Mouse (Mus musculus) frontal cortex, adult 2 months (tissue): ENCODE results near the gene Knl1. TPM values are rescaled to one million over a fixed set of nuclear protein-coding genes. Genes with fewer than 3 reads are reported as not detected.
A peak's percentile ranks its signal among the peaks of the same experiment; 100 is the strongest.
"Not testable (repeated sequence)": the region's sequence is repeated elsewhere in the genome, so short reads cannot be mapped to it uniquely, and the experiment has no call there.

Experiments used
- DNase-seq, 2 experiments: peaks; one replicate each; pipeline ENCODE4 v3.0.0; 2022; ENCODE audit warnings: low spot score in 1 of 2; ENCODE audit errors: extremely low spot score in 1 of 2
- polyA plus RNA-seq: library from polyadenylated mRNA; depleted of rRNA; stranded (reverse); fragments of >200 nt; gene quantifications from 2 replicates; pipeline ENCODE4 v1.2.3, GENCODE M21; 2012; rRNA removed

Knl1 gene
- polyA plus RNA-seq, result 0.04 and 0.06 TPM in 2 replicates

DNA sequence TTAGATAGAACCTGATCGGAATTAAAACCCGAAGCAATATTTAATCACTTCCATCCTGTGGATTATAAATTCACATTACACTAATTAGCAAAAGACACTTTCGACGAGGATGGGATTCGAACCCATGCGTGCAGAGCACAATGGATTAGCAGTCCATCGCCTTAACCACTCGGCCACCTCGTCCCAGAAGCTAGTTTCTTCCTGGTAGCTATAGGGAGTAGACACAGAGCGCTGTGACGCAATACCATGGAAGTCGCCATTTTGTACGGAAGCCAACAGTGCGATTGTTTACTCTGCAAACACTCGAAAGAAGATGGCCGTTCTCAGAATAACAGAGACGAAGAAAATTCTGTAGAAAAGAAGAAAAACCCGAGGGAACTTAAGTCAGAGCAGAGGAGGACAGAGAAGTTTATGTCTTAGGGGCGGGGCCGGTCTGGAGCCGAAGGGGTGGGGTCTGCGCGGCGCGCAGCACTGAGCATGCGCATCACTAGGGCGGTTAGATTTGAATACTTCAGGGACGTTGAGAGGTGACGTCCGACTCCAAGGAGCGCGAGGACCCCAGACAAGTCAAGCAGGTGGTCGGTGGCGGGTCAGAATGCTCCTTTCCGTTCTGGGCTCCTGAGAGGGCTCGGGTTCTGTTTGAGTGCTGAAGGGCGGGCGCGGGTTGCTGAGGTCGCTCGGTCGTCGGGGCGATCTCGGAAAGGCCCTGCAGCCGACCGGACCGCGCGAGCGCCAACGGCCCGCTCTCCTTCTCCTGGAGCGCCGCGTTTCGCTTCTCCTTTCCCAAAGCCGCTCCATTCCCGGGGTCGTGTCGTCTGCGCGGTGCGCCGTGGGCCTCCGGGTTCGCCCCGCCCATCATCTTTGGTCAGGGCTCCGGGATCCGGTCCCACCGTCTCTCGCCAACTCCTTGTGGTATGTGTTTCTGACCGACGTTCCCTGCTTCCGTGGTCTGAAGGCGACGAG lies at the start of gene Knl1:
TSS of gene Knl1 (plus strand) at position 471 of the 963 bp plus-strand sequence.
- peak; percentile 89 to 100 for DNase-seq

DNA sequence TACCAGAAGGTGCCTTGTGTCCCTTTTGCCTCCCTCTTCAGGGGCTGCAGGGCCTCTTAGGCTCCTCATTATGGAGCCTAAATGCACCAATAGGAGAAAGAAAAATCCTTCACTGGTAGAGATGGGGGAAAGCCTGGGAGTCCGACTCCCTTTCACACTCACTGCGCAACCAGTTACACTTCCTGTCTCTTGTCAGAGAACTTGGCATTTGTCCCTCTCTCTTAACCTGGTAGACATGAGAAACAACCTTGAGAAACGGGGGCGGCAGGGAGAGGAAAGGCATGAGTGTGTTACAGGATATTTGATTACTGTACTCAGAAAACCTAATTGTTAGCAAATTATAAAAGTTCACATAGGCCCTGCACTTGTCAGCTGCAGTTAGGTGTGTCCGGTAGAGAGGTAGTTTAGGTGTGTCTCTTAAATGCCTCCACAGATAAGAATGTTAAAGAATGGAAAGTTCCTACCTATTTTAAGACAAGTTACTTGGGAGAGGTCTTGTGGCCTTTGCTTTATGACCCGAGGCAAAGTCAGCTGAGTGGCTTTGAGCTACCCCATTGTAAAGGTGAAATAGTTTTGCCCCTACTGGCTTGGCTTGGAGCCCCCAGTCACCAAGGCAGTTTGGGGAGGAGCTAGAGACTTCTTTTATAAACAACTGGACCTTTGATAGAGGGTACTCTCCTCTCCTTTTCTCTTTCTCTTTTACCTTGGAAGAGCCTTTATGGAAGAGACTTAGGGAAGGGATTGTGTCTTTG lies 48.6 kb upstream of the Knl1 start:
- no peak for DNase-seq

DNA sequence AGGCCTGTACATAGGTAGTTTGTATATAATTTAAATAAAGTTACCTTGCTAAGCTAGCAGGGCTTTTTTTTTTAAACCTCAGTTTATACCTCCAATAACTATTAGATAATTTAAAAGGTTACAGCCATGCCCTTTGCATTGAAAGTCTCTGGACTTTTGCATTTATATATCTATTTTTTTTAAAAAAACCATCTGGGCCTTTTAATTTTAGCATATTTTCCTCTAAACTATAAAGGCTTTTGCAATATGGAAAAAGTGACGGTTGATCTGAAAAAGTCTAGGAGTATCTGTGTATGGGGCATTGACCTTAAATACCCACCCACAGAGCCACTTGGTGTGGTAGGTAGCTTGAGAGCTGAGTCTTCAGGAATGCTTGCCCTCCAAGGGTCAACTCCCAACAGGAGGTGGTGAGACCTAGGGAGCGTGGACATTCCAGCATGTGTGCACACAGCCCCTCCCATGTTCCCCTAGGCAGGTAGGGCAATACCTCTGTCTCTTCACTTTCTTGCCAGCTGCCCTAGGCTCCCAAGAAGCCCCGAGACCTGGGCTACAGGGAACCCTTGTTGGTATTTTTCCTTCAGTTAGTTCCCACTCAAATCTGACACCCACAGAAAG lies 47.8 kb upstream of the Knl1 start:
- no peak for DNase-seq

DNA sequence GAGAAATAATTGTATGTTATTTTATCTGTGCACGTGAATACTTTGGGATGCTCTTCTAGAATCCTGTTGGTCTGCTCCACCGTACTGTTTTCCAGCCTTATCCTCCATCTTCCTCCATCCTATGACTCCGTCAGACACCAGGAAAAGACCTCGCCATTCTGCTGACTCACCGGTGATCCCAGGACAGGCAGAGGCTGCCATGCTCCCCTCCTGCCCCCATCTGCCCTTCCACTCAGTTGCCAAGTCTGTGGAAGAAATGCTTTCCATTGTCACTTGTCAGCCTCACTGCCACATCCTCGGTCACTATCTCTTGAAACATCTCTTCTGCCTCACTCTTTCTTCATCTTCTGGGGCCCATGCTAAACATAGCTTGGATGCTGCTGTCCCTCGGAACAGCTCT lies 40.0 kb upstream of the Knl1 start:
- DNase-seq, result no peak

DNA sequence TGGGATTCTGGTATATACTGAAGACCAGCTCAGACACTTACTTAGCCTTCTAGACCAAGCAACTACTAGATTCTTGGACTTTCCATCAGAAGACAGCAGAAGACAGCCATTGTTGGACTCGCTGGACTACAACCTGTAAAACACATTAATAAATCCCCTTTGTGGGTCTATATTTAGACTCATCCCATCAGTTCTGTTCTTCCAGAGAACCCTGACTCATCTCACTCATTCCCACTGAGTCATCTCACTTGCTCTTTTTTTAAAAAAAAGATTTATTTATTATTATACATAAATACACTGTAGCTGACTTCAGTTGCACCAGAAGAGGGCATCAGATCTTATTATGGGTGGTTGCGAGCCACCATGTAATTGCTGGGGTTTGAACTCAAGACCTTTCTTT lies 37.5 kb upstream of the Knl1 start:
- DNase-seq, result no peak

DNA sequence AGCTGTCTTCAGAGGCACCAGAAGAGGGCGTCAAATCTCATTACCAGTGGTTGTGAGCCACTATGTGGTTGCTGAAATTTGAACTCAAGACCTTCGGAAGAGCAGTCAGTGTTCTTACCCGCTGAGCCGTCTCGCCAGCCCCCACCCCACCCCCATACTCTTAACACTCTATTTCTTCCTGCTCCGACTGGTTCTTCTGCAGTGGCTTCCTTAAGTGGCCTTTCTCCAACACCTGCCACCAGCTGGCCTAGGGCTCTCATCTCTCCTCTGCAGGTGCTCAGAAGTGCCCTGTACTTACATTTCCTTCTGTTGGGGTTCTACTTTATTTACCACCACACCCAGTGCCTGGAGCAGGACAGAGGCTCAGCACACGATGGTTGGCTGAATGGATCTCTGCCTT lies 31.9 kb upstream of the Knl1 start:
- DNase-seq, result no peak

DNA sequence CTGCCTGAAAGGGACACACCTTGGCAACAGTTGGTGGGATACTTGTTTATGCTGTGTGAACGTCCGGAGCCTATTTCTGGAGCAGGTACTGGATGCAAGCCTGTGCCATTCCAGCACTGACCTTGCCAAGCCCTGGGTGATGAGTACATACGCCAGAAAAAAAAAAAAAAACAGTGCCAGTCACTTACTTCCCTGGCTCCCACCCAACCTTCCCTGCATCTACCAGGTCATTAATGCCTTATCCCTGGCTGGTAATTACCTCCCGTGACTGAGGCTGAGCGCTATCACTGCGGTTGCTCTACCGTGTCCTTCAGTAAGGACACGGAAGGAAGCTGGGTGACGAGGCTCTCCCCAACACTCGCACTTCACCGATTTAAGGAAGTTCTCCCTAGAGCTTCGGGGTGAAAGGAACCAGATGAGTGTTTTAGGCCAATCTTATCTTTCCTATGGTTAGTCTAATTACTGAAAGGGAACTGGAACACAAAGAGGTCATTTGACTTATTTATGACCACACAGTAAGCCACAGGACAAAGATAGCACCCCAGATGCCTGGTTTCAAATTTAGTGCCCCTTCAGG lies 31.2 kb upstream of the Knl1 start:
- DNase-seq, result no peak

DNA sequence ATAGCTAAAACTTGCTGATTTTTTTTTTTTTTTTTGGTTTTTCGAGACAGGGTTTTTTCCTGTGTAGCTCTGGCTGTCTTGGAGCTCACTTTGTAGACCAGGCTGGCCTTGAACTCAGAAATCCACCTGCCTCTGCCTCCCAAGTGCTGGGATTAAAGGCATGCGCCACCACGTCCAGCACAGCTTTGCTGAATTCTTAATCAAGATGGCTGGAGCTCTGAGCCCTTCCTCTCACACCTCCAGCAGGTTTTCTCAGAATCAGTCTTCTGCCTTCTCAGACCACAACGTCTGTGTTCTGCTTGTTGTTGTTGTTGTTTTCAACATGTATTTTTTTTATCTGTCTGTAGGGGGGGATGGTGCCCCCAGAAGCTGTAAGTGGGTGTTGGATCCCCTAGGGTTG lies 30.6 kb upstream of the Knl1 start:
- not testable (repeated sequence) for DNase-seq

DNA sequence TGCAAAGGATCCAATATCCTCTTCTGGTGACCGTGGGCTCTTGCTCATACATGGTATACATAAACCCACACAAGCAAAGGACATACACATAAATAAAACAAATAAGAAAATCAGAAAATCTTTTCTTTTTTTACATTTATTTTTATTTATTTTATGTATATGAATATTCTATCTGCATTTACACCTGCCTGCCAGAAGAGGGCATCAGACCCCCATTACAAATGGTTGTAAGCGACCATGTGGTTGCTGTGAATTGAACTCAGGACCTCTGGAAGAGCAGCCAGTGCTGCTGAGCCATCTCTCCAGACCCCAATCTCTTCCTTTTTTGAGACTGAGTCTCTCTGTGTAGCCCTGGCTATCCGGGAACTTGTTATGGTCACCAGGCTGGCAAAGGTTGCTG lies 29.3 kb upstream of the Knl1 start:
- no peak for DNase-seq

DNA sequence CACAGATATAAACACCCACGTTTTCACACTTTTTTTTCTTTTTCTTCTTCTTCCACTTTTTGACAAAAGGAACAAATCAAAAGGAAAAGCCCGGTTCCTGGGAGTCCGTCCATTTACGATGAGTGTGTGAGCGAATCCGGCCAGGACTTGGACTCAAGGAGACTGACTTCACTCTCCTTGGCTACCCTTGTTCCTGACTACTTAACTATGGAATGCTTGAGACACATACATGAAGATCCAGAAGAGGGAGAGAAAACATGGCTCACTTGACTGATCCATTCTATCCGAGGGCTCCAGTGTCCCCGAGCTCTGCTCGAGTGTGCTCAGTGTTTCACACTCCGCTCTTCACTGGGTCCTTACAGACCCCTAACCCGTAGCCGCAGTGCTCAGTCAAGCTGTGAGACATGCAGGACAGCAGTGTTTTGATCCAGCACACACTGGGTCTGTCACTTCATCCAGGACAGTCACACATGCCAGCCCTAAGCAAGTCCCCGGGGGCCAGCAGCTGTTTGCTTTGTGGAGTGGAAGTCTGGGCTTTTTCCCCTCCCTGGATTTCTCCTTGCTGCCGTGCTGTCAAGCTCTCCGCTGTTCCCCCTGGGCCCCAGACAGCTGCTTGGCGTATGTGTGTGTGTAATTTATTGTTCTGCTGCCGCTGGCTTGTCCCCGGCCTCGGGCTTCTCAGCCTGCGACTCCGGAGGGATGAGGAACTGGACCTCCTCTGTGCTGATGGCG lies 28.4 kb upstream of the Knl1 start:
- DNase-seq, result peak in 1 of 2 experiments; percentile 16

DNA sequence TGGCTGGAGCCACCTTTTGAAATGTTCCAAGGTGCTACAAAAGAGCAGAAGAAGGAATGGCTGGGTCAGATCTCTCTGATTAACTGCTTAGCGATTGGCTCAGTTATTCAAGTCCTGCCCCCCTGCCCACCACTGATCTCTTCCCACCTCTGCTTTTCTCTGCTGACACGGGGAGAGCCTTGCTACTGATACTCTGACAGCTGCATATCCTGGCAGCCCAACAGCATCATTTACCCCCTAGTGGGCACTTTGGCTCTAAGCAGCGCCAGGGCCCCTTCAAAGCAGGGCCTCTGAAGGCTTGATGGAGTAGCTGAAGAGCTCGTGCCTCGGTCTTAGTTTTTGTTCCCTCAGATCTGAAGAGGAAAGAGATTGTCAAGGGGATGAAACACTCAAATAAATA lies 27.8 kb upstream of the Knl1 start:
- no peak for DNase-seq

DNA sequence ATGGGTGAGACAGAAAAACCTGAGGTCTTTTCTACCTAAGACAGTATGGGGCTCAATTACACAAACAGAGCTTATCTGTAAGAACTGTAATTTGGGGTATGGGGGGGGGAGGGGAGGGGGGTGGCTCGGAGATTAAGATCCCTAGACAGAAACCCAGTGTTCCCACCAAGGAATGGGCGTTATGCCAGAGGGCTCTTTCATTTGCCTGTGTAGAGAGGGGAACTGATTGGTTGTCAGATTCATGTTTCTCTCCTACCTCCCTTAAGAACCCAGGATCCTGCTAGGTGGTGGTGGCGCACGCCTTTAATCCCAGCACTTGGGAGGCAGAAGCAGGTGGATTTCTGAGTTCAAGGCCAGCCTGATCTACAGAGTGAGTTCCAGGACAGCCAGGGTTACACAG lies 27.4 kb upstream of the Knl1 start:
- DNase-seq, result no peak

DNA sequence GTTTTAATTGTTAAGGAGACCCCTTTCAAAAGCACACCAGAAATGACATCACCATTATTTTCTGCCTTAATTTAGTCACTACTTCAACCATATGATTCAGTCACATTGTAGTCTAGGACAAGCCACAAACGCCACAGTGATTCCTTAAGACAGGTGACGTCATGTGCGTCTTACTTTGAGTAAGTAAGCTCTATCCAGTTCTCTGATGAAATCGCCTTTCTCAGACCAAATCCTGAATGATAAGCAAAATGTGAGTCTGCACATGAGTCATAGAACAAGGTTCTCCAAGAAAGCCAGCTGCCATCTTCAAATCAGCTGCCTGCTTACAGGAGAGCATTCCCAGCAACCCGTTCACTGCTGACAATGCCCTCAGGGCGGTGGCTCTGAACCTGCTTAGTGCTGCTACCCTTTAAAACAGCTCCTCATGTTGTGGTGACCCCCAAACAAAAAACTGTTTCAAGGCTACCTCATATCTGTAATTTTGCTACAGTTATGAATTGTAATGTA lies 23.7 kb upstream of the Knl1 start:
- DNase-seq, result no peak

DNA sequence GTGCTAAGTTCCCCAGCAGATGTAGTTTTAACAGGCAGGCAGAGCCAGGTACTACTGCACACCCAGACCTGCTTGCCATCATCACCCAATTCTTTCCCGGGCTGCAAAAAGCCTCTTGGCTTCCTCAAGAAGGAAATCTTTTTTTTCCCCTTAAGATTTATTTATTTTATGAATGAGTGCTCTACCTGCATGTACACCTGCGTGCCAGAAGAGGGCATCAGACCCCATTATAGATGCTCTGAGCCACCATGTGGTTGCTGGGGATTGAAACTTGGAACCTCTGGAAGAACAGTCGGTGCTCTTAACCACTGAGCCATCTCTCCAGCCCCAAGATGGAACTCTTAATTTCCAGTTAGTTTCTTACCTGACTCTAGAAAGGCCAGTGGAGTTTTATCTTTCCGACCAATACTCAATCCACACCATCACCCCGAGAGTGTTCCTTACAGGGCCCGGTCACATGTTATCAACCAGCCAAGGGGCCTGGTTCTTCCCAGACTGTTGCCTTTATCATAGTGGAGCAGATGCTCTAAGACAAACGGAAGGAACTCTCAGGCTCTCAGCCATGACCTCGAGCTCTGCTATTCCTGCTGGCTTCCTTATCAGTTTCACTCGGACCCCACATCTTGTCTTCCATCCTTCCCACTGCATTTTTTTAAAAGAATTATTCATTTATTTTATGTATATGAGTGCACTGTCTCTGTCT lies 22.2 kb upstream of the Knl1 start:
- no peak for DNase-seq

DNA sequence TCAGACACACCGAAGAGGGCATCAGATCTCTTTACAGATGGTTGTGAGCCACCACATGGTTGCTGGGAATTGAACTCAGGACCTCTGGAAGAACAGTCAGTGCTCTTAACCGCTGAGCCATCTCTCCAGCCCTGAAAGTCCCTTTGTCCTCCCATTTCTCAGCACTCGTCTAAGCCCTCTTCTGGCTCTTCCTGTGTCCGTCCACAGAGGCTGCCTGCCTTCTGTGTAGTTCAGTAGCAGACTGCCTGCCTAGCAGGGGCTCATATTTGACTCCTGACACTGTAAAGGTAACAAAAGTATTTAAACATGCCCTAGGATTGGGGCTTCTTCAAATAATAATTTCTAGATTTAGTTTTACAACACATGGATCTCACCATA lies 21.7 kb upstream of the Knl1 start:
- no peak for DNase-seq

DNA sequence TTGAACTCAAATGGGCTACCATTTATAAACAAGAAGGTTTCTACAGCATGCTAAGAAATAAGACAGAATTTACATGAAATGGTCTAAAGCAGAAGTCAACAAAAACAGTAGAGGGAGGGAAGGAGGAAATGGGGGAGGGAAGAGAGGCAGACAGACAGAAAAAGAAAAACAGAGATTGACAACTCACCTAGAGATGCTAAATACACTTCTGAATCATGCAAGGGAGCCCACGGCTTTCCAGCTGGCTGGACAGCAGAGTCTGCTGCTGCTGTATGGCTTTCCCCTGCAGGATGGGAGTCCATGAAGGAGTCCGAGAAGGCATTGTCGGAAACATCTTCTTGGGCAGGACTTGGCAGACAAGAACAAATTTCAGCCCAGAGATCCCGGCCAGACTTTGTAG lies 20.0 kb upstream of the Knl1 start:
- DNase-seq, result no peak

DNA sequence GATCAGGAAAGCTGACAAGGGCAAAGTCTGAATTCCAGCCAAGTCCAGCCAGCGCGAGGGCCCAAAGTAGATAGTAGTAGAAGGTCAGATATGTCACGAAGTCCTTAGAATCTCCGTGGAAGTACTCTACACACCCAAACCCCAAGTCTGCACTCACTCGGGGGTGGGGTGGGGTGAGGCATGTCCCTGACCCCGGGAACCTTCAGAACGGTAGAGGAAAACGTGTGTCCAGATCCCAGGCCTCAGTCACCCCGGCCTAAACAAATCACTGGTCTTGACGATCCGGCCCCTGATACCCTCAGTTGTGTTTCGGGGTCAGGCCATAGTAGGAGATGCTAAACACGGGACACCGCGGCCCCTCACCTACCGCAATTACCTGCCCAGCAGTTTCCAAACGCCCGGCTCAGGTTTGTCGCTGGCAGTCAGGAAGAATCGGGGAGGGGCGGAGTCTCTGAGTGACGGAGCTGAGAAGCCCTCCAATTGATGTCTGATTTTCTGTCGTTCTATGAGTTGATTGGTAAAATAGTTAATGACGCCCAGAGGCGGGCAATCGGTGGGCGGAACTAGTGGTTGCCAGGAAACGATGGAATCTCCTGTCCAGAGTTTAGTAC lies 17.9 kb upstream of the Knl1 start, which contains the start of gene Ccdc32:
TSS of gene Ccdc32 (minus strand) at position 453 of the 611 bp plus-strand sequence.
- DNase-seq, result peak; percentile 97 to 98

DNA sequence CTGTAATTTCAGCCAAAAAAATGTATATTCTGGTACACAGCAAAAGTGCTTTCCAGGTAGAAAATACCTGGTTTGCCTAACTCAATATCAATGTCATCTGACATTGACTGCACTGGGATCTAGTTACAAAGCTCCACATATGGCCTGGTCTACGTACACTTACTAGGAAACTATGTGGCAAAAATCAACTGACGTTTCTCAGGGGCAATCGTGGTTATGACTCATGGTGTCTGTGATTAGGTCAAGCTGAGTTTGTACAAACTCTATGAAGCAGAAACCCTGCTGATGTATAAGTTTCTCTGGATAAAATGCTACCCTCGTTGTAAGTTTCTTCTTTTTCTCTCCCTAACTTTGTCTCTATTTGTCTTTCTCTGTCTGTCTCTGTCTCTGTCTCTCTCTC lies 14.7 kb upstream of the Knl1 start:
- no peak for DNase-seq
